Mouse (Mus musculus) frontal cortex, postnatal 10 days (tissue): ENCODE results near the gene Ndufs2.

Source experiments
- DNase-seq, 2 experiments: peaks; one replicate each; pipeline ENCODE4 v3.0.0; 2022; ENCODE audit warnings: low spot score in 2 of 2, mixed read lengths in 1 of 2

Gene Ndufs2

GRCm38 (mm10) chr1:171231844-171232243 lies 19.3 kb downstream of the Ndufs2 start:
- DNase-seq: no peak

- DNase-seq: no peak
Measured at GRCm38 (mm10) chr1:171230215-171230614, 21.0 kb downstream of the Ndufs2 start.

DNA sequence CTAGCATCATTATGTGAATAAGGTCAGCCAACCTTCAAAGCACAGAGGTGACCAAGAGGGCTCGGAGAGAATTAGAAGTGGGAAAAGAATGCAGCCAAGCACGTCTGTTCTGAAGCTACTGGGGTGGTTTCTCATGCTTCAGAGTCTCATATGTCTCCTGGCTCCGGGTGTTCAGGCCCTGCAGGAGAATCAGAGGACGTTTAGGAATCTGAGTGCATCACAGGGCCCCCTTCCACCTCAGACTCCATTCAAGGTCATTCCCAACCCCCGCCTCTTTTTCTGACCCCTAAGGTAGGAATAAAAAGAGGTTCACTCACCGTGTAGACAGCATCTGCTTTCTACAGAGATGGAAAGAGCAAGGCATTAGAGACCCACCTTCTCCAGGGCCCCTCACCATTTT lies 21.4 kb downstream of the Ndufs2 start:
- DNase-seq: no peak

- no peak for DNase-seq
Measured at GRCm38 (mm10) chr1:171227879-171228278, 23.3 kb downstream of the Ndufs2 start.

- DNase-seq: no peak
Measured at GRCm38 (mm10) chr1:171226780-171227179, 24.4 kb downstream of the Ndufs2 start.

DNA sequence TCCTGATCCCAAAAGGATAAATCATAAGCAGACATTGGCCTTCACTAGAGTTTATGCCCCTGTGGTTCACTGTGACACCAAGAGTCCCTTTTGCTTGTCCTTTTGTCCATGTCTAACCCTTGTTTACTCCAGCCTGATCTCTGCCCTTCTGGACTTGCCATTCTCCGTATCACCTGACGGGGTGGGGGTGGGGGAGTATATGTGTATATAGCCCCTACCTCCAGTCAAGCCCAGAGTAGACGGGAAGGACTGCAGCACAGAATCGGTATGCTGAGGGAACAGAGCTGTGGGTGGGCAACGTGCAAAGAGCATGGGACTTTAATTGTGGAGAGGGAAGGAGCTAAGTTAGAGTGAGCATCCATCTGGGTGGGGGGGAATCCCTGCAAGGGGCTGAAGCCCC lies 26.3 kb downstream of the Ndufs2 start, which contains the start of gene Apoa2:
Apoa2 (plus strand) TSS at position 198 of the 400 bp plus-strand sequence.
- no peak for DNase-seq

GRCm38 (mm10) chr1:171223796-171224195 lies 27.4 kb downstream of the Ndufs2 start:
- DNase-seq: no peak

DNA sequence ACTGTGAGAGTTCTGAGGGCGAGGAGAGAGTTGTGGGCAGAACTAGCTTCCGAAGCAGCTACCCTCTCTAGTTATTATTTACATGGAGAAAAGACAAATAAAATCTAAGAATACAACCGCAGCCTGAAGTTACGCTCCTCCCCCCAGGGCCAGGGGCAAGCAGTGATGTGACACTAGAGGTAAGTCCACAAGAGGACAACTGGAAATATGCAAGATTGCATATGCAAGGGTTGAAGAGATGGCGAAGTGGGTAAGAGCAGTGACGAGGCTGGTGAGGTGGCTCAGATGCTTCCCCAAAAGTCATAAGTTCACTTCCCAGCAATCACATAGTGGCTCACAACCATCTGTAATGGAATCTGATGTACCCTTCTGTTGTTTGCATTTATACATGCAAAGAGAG lies 28.0 kb downstream of the Ndufs2 start:
- DNase-seq: no peak

DNA sequence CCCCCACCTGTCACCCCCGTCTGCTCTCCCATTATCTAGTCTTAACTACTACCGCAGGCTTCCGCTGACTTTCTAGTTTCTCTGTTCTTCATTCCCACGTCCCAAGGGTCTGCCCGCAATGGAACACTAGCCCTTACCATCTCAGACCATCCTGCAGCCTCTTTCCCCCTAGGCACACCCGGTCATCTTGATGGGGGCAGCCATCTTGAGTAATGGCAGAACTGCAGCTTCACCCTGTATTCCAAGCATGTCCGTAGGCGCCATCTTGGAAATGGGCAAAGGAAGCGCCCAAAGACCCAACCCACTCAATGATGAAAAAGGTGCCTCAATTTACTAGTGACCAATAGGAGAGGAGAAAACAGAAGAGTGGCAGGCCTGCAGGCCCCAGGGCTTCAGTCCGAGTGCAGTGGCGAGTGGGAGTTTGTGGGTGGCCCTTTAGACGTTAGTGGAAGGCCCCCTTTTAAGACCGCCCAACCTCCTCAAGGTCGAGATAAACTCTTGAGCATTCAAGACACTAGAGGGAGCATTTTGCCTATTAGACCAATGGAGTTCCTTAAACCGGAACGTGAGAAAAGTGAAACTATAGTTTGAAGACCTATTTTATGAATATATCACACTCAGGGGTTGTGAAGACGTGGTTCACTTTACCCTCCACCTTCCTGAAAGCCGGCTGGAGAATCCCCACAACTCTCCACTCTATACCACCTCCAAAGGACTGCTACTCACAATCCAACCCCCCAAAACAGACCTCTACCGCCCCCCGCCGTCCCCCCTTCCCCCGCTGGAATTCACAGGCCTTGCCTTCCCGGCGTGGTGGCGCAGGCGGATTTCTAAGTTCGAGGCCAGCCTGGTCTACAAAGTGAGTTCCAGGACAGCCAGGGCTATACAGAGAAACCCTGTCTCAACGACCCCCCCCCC lies 28.7 kb downstream of the Ndufs2 start, which contains the start of gene Tomm40l:
Tomm40l (minus strand) TSS at position 277 of the 918 bp plus-strand sequence.
- DNase-seq: peak; percentile 91 to 97

GRCm38 (mm10) chr1:171221281-171222193 lies 29.7 kb downstream of the Ndufs2 start:
- peak in 1 of 2 experiments; percentile 45 for DNase-seq

DNA sequence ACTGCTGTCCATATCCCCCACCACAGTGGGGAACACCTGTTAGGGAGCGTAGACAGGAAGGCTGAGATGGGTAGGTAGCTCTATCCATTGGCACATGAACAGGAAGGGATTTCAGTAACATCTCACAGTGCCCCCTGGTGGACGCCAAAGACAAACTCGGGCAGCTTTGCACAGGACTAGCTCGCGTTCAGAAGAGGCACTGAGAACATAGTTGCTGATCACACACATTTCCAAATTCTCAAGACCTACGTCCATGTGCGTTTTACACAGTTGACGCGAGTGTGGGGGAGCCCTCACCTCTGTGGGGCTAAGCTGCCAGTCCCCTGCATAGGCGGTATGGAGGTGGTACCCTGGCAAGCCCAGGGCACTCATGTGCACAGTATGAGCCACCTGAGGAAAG lies 30.3 kb downstream of the Ndufs2 start:
- peak; percentile 81 to 87 for DNase-seq

DNA sequence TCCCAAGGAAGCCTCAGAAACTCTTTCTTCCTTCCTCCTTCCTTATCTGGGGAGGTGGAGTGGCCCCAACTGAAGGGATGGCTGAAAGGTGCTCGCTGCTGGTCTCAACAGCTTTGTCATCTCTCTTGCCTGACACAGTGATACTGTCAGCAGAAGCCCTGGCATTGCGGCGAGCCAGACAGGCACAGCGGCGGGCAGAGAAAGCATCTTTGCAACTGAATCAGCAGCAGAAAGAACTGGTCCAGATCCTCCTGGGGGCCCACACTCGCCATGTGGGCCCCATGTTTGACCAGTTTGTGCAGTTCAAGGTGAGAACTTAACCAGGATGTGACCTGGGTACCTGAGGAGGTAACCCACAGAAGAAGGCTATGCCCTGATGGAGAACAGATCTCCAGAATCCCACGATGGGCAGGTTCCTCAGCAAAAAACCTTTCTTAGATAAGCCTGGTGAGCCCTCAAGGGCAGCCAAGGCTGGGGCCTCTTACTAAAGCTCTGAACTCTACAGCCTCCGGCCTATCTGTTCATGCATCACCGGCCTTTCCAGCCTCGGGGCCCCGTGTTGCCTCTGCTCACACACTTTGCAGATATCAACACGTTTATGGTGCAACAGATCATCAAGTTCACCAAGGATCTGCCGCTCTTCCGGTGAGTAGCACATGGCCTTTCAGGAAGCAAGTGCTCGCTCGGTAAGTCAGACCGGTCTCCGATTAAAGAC lies 34.8 kb downstream of the Ndufs2 start:
- no peak for DNase-seq

DNA sequence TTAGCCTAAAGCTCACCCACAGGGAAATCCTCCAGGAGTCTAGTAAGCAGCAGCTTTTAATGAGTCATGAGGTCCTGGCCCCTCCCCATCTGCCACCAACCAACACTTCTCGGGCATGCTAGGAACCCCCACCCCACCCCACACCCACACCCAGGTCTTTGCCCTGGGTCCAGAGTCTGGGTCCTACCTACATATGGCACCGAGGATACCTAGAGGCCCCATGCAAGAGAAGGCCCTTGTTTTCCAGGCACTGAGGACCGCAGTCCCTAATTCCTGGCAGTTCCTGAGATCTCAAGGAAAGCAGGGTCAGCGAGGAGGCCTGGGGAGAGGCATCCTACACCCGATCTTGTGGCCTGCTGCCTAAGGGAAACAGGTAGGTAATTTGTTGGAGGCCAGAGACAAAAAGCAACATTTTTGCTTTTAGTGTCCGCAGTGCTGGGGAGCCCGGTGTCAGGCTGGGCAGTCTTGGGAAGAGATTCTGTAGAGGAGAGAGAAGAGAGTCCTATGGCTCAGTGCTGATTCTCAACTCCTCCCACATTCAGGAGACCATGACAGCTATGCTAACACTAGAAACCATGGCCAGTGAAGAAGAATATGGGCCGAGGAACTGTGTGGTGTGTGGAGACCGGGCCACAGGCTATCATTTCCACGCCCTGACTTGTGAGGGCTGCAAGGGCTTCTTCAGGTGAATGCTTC lies 37.2 kb downstream of the Ndufs2 start, which contains the start of gene Nr1i3:
Nr1i3 (plus strand) TSS at position 170 of the 696 bp plus-strand sequence.
- no peak for DNase-seq

- DNase-seq: no peak
Measured at GRCm38 (mm10) chr1:171212854-171213253, 38.3 kb downstream of the Ndufs2 start.

GRCm38 (mm10) chr1:171209409-171209808 lies 41.8 kb downstream of the Ndufs2 start:
- no peak for DNase-seq

DNA sequence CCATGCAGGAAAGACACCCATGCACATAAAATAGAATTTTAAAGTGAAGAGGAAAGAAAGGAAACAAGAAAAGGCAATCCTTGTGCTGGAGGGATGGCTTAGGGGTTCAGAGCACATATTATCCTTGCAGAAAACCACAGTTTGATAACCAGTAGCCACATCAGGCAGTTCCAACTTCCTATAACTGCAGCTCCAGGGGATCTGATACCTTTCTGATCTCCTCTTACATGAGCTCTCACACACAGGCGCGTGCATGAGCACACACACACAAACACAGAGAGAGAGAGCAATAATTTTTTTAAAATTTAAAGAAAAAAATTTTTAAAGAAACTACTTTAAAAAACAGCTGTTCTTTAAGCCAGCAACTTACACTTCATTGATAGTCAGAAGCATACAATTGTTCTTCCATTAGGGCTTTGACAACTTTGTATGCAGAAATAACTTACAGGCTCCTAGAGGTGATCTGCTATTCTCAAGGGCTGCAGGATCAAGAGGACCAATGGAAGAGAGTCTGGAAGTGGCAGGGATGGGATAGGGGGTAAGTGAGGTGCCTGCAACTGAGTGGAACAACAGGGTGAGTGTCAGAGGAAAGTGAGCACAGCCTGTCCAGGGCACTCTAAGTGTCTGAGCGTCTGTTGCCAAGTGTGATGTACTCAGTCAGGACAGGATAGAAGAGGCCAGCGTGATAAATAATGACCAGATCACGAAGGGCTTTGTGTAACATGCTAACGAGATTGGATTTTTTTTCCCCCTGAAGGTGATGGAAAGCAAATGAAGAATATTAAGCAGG lies 45.3 kb downstream of the Ndufs2 start:
- no peak for DNase-seq

GRCm38 (mm10) chr1:171204249-171204644 lies 46.9 kb downstream of the Ndufs2 start:
- DNase-seq: no peak

GRCm38 (mm10) chr1:171203471-171204248 lies 47.5 kb downstream of the Ndufs2 start:
- DNase-seq: no peak

DNA sequence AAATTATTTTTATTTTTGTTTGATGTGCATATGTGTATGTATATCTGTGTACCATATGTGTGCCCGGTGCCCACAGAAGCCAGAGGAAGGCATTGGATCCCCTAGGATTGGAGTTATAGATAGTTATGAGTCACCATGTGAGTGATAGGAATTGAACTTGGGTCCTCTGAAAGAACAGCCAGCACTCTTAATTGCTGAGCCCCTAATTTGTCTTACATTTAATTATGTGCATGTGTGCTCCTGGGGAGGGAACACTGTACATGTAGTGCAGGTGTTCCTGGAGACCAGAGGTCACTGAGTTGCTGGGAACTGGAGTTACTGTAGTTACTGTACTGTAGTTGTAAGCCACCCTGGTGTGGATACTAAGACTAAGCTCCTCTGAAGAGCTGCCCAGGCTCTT lies 50.4 kb downstream of the Ndufs2 start:
- DNase-seq: no peak
